Mouse (Mus musculus) c-Kit-positive CD71-negative TER-119-negative erythroid progenitor cells, embryonic 14.5 days (primary cell): ENCODE data around the gene Ndufaf8.
A peak's percentile ranks its signal among the peaks of the same experiment; 100 is the strongest.

Source experiments
- DNase-seq: peaks from one replicate; pipeline ENCODE4 v3.0.0-alpha.2; 2013; ENCODE audit warnings: low read depth

The Ndufaf8 gene

GRCm38 (mm10) chr11:120098588-120099511 lies at the start of gene Ndufaf8, which contains the start of gene Tepsin:
Ndufaf8 (plus strand) TSS chr11:120098928.
Tepsin (minus strand) TSS chr11:120098731.
- DNase-seq, result peak; percentile 96

- DNase-seq, result no peak
Observed at GRCm38 (mm10) chr11:120049067-120049466, 49.7 kb upstream of the Ndufaf8 start.

DNA sequence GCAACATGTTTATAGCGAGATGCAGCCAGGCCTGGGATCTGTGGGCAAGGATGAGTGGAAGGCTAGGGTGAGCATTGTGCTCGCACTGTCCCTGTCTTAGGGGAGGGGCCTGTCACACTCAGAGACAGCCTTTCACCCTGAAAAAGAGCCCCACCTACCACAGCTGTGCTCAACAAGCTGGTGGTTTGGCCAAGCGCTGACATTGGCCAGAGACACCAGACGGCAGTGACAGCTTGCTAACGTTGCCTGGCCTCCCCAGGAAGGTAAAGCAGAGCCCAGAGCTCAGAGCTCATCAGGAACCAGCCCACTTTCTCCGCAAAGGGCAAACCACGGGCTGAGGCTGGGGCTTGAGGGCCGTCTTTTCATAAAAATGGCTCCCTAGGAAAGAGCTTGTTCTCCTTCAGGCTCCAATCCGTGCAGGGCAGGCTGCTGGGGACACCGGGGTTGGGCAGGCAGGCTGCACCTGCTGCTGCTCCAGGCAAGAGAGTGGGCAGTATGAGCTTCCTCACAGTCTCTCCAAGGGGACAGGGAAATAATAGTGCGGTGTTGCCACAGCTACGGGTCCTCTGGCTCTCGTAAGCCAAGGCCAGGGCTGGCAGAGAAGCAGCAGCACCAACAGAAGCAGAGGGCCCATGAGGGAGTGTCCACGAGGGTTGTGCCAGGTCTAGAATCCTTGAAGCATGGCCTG lies 47.5 kb upstream of the Ndufaf8 start:
- DNase-seq, result no peak

DNA sequence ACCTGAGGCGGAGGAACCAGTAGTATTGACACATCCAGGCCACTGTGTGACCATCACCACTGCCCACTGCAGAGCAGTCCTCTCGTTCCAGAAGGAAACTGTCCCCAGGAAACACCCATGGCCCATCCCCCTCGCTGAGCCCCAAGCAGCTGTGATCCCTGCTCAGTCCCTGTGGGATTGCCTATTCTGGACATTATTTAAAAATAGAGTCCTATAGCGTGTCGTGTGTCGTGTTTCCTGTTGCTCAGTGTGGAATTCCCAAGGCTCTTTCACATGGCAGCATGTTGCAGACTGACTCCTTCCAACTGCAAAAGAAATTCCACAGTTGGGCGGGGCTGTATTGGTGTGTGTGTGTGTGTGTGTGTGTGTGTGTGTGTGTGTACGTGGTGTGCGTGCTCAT lies 46.5 kb upstream of the Ndufaf8 start:
- no peak for DNase-seq

DNA sequence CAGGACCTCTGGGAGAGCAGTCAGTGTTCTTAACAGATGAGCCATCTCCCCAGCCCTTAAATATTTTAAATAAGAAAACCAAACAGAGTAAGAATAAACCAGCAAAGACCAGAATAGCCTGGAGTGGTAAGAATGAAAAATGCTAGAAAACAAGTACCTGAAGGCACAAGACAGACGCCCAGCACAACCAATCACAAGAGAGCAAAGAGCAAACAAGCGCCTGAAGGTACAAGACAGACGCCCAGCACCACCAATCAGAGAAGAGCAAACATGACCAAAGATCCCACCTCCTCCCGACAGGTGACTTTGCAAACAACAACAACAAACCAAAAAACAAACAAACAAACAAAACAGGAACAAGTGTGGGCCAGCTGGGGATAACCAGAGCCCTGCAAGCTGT lies 44.9 kb upstream of the Ndufaf8 start:
- DNase-seq, result no peak

GRCm38 (mm10) chr11:120055953-120056732 lies 42.6 kb upstream of the Ndufaf8 start:
- no peak for DNase-seq

- no peak for DNase-seq
Observed at GRCm38 (mm10) chr11:120060634-120061033, 38.1 kb upstream of the Ndufaf8 start.

- DNase-seq, result no peak
Observed at GRCm38 (mm10) chr11:120063326-120063725, 35.4 kb upstream of the Ndufaf8 start.

DNA sequence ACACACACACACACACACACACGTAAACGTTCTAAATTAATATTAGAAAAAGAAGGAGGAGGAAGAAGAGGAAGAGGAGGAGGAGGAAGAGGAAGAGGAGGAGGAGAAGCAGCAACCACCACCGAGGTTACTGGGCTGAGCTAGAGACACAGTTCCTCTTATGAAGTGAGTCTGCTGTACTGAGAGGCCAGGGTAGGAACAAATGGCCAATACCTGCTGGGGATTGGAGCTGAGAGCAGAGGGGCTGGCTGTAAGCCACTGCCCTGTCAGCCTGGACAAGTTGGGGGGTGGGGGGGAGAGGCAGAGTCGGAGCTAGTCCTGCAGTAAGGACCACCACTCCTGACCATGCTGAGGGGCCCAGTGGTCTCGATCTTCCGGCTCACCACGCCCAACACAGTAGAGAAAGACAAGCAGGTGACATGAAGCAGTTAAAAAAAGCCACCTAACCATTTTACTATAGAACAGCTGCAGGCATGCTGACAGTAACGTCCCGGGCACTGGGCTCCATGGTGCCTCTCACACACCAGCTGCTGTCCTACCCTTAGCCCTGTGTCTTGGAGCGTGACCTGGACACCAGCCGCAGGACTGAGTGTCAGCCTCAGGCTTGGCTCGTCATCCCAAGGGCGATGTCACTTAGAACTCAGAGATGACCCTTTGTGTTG lies 34.6 kb upstream of the Ndufaf8 start:
- DNase-seq, result no peak

GRCm38 (mm10) chr11:120064668-120065040 lies 34.1 kb upstream of the Ndufaf8 start:
- DNase-seq, result no peak

DNA sequence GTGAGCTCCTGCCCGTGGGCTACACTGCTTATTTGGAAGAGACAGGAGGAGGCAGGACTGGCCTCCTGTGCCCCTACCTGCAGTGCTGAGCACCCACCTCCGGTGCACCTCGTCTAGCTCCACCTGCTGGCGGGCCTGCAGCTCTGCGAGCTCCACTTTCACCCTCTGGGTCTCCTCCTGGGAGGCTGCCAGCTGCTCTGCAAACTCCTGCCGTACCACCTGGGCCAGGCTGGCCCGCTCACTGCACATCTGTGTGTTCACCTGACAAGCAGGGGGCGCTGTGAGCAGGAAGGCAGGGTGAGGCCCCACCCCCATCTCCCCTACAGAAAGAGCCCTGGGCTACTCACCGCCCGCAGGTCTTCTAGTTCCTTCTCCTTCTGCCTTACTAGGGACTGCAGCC lies 33.4 kb upstream of the Ndufaf8 start:
- DNase-seq, result no peak

- no peak for DNase-seq
Observed at GRCm38 (mm10) chr11:120067834-120068233, 30.9 kb upstream of the Ndufaf8 start.

- DNase-seq, result no peak
Observed at GRCm38 (mm10) chr11:120069261-120069660, 29.5 kb upstream of the Ndufaf8 start.

GRCm38 (mm10) chr11:120070286-120070930 lies 28.3 kb upstream of the Ndufaf8 start:
- no peak for DNase-seq

- no peak for DNase-seq
Observed at GRCm38 (mm10) chr11:120071065-120071464, 27.7 kb upstream of the Ndufaf8 start.

DNA sequence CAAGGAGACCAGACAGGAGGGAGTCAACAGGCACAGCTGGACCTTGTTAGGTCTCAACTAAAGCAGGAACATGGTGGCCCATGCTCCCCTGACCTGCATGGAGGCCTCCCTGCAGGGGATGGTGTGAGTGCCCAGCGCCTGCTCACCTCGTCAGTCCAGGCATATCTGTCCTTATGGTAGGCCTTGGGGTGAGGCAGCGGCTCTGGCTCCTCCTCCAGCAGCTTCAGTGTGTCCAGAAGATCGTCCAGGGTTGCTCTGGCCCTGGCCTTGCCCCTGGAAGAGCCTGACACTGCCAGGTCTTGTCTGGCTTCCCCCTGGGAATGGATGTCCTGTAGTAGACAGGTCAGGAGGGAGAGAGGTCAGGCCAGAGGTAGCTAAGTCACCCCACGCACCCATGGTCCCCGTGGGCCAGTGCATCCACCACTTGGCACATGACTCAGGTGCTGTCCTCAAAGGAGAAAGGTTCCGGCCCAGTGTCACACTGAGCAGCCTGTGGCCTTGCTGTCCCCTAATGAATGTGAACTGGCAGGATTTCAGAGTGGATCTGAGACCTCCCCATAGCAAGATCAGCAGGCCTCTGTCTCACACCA lies 26.9 kb upstream of the Ndufaf8 start:
- DNase-seq, result no peak

GRCm38 (mm10) chr11:120072986-120073647 lies 25.6 kb upstream of the Ndufaf8 start:
- DNase-seq, result no peak

DNA sequence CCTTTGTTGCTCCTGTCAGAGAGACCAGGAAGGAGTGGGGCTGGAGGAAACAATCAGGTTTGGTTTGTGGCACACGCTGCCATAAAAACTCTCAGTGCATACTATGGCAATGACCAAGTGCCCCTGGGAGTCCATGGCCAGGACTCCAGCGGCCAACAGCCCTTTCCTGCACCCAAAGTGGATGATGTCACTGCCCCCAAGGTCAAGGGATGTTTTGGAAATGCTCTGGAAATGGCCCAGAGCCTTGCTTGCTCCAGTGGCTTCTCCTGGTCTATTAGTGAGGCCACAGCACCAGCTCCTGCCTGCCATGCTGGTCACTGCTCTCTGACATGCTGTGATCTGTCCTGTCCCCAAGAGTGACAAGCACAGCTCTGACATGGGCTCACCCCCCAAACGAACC lies 22.5 kb upstream of the Ndufaf8 start:
- no peak for DNase-seq

GRCm38 (mm10) chr11:120080282-120080681 lies 18.4 kb upstream of the Ndufaf8 start:
- no peak for DNase-seq

DNA sequence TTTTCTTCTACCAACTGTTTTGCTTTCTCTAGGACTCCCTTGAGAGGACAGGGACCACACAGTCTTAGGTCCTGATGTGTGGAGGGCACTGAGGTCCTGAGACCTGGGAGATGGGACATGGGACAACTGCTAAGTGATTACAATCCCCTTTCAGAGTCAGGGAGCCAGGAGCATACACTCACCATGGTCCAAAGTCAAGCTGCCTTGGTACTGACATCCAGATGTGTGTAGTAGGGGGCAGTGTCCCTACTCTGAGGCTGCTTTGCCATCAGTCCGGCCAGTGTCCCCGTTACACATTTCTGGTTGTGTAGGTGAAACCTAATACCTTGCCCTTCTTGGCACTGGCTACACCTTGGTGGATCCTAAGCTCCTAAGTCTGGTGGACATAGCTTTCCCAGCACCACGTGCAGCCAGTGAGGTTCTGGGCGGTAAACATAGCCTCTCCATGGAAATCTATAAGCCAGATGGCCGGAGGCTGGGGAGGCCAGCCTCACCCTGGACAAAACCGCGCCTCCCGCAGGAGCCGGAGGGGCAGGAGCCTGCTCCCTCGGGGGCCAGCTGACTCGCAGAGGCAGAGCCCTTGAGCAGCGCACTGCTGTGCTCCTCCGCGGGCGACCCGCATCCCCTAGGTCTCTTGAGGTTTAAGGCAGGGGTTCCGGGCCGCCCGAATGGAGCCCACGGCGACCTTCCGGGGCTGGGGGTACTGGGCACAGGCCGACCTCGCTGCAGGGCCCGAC lies 12.7 kb upstream of the Ndufaf8 start:
- no peak for DNase-seq
